Mouse (Mus musculus) forebrain, embryonic 16.5 days (tissue): ENCODE data around the gene Atp11b. TPM values are rescaled to one million over a fixed set of nuclear protein-coding genes. Genes with fewer than 3 reads are reported as not detected.

Experiments used
- ATAC-seq: fragments of 200-750 bp; cut with Nextera tagmentation; 2 replicates; pipeline ENCODE4 v1.8.0; 2017; ENCODE audit warnings: mild to moderate bottlenecking, moderate library complexity
- H3K27ac ChIP-seq: fragments of 300-500 bp; sonication (generic); 2 replicates; pipeline ENCODE4 v1.5.1; 2014; ENCODE audit warnings: low read length, control low read depth
- H3K27me3 ChIP-seq: fragments of 300-500 bp; sonication (generic); replicated peaks from 2 replicates; pipeline ENCODE4 v1.6.1; 2014; ENCODE audit warnings: low read length; ENCODE audit not compliant: control insufficient read depth, insufficient read depth
- H3K36me3 ChIP-seq: fragments of 300-500 bp; sonication (generic); 2 replicates; pipeline ENCODE4 v1.6.1; 2014; ENCODE audit not compliant: control insufficient read depth, insufficient read depth
- H3K4me1 ChIP-seq: fragments of 300-500 bp; sonication (generic); replicated peaks from 2 replicates; pipeline ENCODE4 v1.6.1; 2014; ENCODE audit warnings: low read length; ENCODE audit not compliant: control insufficient read depth, insufficient read depth
- H3K4me2 ChIP-seq: fragments of 300-500 bp; sonication (generic); 2 replicates; pipeline ENCODE4 v1.6.1; 2014; ENCODE audit warnings: mild to moderate bottlenecking, low read length, control low read depth
- H3K4me3 ChIP-seq: fragments of 300-500 bp; sonication (generic); replicated peaks from 2 replicates; pipeline ENCODE4 v1.5.1; 2014; ENCODE audit warnings: mild to moderate bottlenecking, low read length, control low read depth
- H3K9ac ChIP-seq: fragments of 300-500 bp; sonication (generic); replicated peaks from 2 replicates; pipeline ENCODE4 v1.6.1; 2014; ENCODE audit warnings: low read depth, low read length, control low read depth
- H3K9me3 ChIP-seq: fragments of 300-500 bp; sonication (generic); 2 replicates; pipeline ENCODE4 v1.6.1; 2016; ENCODE audit warnings: low read length; ENCODE audit not compliant: control insufficient read depth
- WGBS: fragments of 180-500 bp; shearing (Covaris S2); extraction: QIAGEN DNeasy Blood & Tissue Kit; methylation state at CpG from one replicate; pipeline ENCODE4 v1.1.7; 2014; 5-methylcytosine and 5-hydroxymethylcytosine counted together
- polyA plus RNA-seq: library from polyadenylated mRNA; unstranded; fragments of >200 nt; fragmentation: Nextera tagmentation; extraction: Ambion mirVana; gene quantifications from 2 replicates; pipeline ENCODE4 v1.2.1, GENCODE M21; 2015

The Atp11b gene
- polyA plus RNA-seq, 1 experiment from 2014 or later, result 36.9 TPM

DNA sequence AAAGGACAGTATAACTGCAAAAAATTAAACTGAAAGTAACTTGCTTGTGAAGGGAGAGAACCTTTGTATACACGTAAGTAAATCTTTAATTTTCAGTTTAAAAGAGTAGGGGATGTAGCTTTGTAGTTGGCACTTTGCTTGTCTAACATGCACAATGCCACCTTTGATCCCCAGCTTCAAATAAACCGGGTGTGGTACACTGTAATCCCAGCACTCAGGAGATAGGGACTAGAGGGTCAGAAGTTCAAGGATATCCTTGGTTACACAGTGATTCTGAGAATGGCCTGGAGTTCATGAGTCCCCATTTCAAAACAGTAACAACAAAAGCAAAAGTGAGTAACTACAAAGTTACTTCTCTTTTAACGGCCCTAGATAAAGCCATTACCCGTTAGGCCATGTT is 137.2 kb downstream of the Atp11b start:
- H3K27ac ChIP-seq, result no peak overlapping the region
- no peak overlapping the region for H3K4me3 ChIP-seq
- H3K9me3 ChIP-seq, result no peaks in the 10 kb centered on the region
- no peak overlapping the region for H3K4me2 ChIP-seq
- WGBS, result 91% methylated on average over 4 of the region's 4 CpGs
- no peak for ATAC-seq
- peaks cover 2% of the 10 kb centered on the region; the same call in 1 of the 2 replicates for H3K36me3 ChIP-seq
- H3K27me3 ChIP-seq, result no peaks in the 10 kb centered on the region
- no peak overlapping the region for H3K9ac ChIP-seq
- H3K4me1 ChIP-seq, result no peaks in the 10 kb centered on the region

DNA sequence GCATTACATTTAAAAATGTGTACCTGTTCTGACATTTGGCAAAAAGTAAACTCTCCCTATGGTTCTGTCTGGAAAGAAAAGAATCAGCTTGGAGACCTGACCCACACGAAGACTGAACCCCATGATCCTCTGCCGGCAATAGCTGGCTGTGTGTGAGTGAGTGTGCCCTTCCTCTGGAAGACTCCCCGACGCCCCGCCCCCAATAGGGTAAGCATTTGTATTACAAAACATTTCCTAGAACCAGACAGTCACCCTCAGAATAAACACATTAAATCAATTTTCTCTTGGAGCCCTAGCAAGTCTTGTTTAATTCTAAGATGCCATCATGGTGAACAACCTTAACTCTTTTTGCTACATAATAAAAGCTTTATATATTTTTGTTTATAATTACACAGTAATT is 139.2 kb downstream of the Atp11b start:
- no peak overlapping the region for H3K4me2 ChIP-seq
- no peaks in the 10 kb centered on the region for H3K9me3 ChIP-seq
- WGBS, result 85% methylated on average over 5 of the region's 5 CpGs
- no peaks in the 10 kb centered on the region for H3K4me1 ChIP-seq
- no peaks in the 10 kb centered on the region for H3K27me3 ChIP-seq
- no peak overlapping the region for H3K27ac ChIP-seq
- no peak overlapping the region for H3K9ac ChIP-seq
- H3K4me3 ChIP-seq, result no peak overlapping the region
- peaks cover 4% of the 10 kb centered on the region; the same call in 1 of the 2 replicates for H3K36me3 ChIP-seq
- ATAC-seq, result no peak

DNA sequence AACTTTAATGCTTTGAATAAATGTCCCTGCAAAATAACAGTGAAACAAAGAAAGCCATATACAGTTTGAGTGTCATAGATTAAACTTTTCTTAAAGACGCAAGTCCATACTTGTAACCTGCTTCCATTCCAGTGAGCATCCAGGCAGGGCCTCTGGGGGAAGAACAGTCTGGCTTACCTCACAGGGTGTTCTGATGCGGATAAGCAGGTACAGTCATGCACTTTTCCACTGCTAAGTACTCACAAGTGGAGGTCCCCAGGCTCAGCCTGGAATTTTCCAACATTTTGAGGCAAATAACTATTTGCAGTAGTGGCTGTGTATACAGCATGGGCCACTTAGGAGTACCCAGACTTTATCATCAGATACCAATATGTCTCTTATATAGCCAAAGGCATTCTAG is 144.0 kb downstream of the Atp11b start:
- no peak overlapping the region for H3K4me3 ChIP-seq
- ATAC-seq, result no peak
- no peaks in the 10 kb centered on the region for H3K27me3 ChIP-seq
- H3K36me3 ChIP-seq, result peaks cover 6% of the 10 kb centered on the region; the same call in 1 of the 2 replicates
- H3K9me3 ChIP-seq, result no peaks in the 10 kb centered on the region
- no peak overlapping the region for H3K27ac ChIP-seq
- no peaks in the 10 kb centered on the region for H3K4me1 ChIP-seq
- no peak overlapping the region for H3K4me2 ChIP-seq
- 98% methylated on average over 2 of the region's 2 CpGs for WGBS
- no peak overlapping the region for H3K9ac ChIP-seq

DNA sequence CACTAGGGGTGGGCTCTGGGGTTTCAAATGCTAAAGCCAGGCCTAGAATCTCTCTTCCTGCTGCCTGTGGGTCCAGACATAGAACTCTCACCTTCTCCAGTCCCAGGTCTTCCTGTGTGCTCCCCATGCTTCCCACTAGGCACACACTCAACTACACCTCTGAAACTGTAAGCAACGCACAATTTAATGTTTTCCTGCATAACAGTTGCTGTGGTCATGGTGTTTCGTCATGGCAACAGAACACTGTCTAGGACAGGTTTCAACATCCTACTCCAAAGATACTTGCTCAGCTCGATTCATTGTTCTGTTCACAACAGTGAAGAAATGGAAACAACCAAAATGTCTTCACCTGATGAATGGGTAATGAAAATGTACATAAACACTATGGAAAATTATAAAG is 145.2 kb downstream of the Atp11b start:
- Histone ChIP-seq H3K27me3 (no peaks in the 10 kb centered on the region), H3K27ac (no peak overlapping the region), H3K36me3 (peaks cover 9% of the 10 kb centered on the region; the same call in 1 of the 2 replicates), H3K9me3 (no peaks in the 10 kb centered on the region), H3K4me1 (no peaks in the 10 kb centered on the region), H3K9ac (no peak overlapping the region), H3K4me3 (no peak overlapping the region), H3K4me2 (no peak overlapping the region)
- 98% methylated on average over 3 of the region's 3 CpGs for WGBS
- no peak for ATAC-seq

DNA sequence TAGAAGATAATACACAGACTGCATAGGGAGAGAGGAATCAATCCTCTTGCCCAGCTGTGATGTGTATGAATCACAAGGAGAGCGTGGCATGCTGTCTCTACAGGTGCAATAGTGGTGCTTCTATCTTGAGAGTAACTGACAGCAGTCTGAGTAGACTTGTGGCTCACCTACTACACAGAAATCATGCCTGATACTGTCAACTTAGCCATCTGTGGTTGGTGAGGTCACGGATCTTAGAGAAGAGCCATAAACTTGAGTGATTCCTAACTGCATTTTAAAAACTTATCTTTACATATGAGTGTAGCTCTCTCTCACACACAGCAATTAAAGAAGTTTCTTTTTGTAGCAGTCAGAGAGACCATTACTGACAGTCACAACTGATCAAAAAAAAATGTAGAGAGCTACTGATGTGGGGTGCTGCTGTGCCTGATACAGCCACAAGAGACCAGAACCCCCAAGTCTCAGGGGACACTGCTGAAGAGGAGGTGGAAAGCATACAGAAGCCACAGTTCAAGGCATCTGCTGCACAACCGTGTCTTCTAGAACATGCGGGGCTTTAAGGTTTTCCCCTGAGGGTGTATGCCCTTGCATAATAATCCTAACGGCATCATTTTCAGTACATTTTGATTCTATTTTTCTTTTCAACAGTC is 146.8 kb downstream of the Atp11b start:
- H3K9ac ChIP-seq, result no peak overlapping the region
- H3K27ac ChIP-seq, result no peak overlapping the region
- no peaks in the 10 kb centered on the region for H3K9me3 ChIP-seq
- no peak overlapping the region for H3K4me2 ChIP-seq
- no peaks in the 10 kb centered on the region for H3K27me3 ChIP-seq
- no peak for ATAC-seq
- peaks cover 9% of the 10 kb centered on the region; the same call in 1 of the 2 replicates for H3K36me3 ChIP-seq
- H3K4me3 ChIP-seq, result no peak overlapping the region
- WGBS, result 86% methylated on average over 5 of the region's 5 CpGs
- no peaks in the 10 kb centered on the region for H3K4me1 ChIP-seq

Other genes with a start within 250 kb of the Atp11b start
- 121 and 131 TPM in 2 replicates for gene Dcun1d1, start 183.3 kb downstream of the Atp11b start, polyA plus RNA-seq
- 29.8 and 34.9 TPM in 2 replicates for gene Mccc1, start 246.6 kb downstream of the Atp11b start, polyA plus RNA-seq